Mouse (Mus musculus) olfactory bulb, adult 2 months (tissue): Measurements from ENCODE around the gene Nmnat2.

Source experiments
- CTCF ChIP-seq: fragments of 200-500 bp; IDR thresholded peaks from 2 replicates; pipeline ENCODE4 v1.5.1; 2012; ENCODE audit warnings: low read depth, mild to moderate bottlenecking, low read length, moderate library complexity; ENCODE audit not compliant: insufficient read depth
- POLR2A ChIP-seq: fragments of 200-500 bp; IDR thresholded peaks from 2 replicates; pipeline ENCODE4 v1.6.1; 2012; ENCODE audit warnings: mild to moderate bottlenecking, low read depth, low read length, moderate library complexity; ENCODE audit not compliant: insufficient read depth

GRCm38 (mm10) chr1:152921786-152922185 is 33.0 kb upstream of the Nmnat2 start:
- TF ChIP-seq CTCF (no peak), POLR2A (no peak)
